Mouse (Mus musculus) ovary, adult 2 months (tissue): Measurements from ENCODE around the gene Ralgapa2. TPM values are rescaled to one million over a fixed set of nuclear protein-coding genes. Genes with fewer than 3 reads are reported as not detected.

Source experiments
- polyA plus RNA-seq: library from polyadenylated mRNA; depleted of rRNA; stranded (reverse); fragments of >200 nt; gene quantifications from 2 replicates; pipeline ENCODE4 v1.2.3, GENCODE M21; 2012; rRNA removed

The Ralgapa2 gene
- polyA plus RNA-seq: 5.1 and 10.8 TPM in 2 replicates

GRCm38 (mm10) chr2:146511911-146512580, at the start of gene Ralgapa2:
Ralgapa2 (minus strand) TSS chr2:146512344.

GRCm38 (mm10) chr2:146221076-146221928, 290.8 kb downstream of the Ralgapa2 start, which contains the start of gene Insm1:
Insm1 (plus strand) TSS chr2:146221921.

